Mouse (Mus musculus) spleen, adult 18-20 months (tissue): ENCODE results near the gene Prox2.

Experiments
- DNase-seq, 2 experiments: peaks; one replicate each; pipeline ENCODE4 v3.0.0; 2022; ENCODE audit warnings: mixed read lengths in 2 of 2

The Prox2 gene

GRCm38 (mm10) chr12:85129426-85129978 lies 18.9 kb upstream of the Prox2 start:
- DNase-seq = no peak

GRCm38 (mm10) chr12:85126986-85127603 lies 16.5 kb upstream of the Prox2 start:
- no peak for DNase-seq

DNA sequence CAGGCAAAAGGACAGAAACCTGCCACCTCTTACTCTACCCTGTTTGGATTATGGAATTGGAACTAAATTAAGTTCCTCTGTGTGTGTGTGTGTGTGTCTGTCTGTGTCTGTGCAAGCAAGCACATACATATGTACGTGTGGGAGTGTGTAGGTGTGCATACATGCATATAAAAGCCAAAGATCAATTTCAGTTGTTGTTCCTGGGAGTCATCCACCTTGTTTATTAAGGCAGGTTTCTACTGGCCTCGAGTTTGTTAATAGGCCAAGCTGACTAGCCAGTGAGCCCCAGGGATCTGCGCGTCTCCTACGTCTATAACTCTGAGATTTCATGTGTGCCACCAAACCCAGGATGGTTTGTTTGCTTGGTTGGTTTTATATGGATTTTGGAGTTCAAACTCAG lies 14.2 kb upstream of the Prox2 start:
- no peak for DNase-seq

- DNase-seq = no peak
Measured at GRCm38 (mm10) chr12:85123645-85124044, 13.1 kb upstream of the Prox2 start.

GRCm38 (mm10) chr12:85123108-85123530 lies 12.6 kb upstream of the Prox2 start:
- DNase-seq = peak in 1 of 2 experiments; percentile 27

DNA sequence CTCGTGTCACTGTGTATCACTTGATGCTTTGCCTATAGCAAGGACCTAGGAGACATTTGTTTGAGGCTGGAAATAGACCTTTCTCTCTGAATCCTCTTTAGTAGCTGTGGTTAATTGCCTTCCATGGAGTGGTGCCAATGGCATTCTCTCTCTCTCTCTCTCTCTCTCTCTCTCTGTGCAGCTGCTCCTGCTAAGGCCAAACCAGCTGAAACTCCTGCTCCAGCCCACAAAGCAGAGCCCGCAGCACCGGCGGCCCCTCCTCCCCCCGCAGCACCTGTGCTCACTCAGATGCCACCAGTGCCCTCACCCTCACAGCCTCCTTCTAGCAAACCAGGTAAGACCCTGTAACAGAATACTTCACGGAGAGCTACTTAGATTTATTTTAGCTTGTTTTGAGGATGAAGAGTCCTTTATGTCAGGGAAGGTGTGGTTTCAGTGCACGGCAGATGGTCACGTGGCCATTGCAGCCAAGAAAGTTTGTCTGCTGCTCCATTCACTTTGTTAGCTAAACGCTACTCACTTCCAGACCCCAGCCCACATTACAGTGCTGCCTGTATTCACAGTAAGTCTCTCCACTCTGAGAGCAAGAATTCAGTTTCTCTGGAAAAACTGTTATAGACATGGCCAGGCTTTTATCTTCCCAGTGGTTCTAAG lies 11.4 kb upstream of the Prox2 start:
- no peak for DNase-seq

- no peak for DNase-seq
Measured at GRCm38 (mm10) chr12:85115678-85116077, 5.1 kb upstream of the Prox2 start.

- no peak for DNase-seq
Measured at GRCm38 (mm10) chr12:85113917-85114316, 3.4 kb upstream of the Prox2 start.

GRCm38 (mm10) chr12:85113337-85113736 lies 2.8 kb upstream of the Prox2 start:
- DNase-seq = no peak

GRCm38 (mm10) chr12:85112550-85113251 lies 2.1 kb upstream of the Prox2 start:
- DNase-seq = no peak

GRCm38 (mm10) chr12:85110011-85110697 lies 405 bp downstream of the Prox2 start:
- no peak for DNase-seq

- DNase-seq = no peak
Measured at GRCm38 (mm10) chr12:85109426-85109825, 1.1 kb downstream of the Prox2 start.

GRCm38 (mm10) chr12:85108643-85109042 lies 1.9 kb downstream of the Prox2 start:
- DNase-seq = no peak

DNA sequence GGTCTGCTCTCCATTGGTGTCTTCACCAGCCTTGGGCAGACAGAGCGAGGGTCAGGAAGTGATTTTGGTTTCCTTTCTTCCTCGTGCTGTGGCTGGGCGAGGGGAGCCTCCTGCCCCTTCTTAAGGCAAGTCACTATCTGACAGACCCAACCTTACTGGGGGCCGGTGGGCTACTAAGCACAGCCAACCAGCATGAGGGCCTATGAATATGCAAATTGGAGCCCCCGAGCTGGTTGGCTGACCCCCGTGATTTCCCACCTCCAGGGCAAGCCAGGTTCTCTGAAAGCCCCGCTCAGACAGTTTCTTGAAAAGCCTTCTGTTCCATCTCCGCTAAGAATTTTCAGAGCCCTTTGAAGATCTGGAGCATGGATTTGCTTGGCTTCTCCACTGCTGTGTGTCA lies 4.3 kb downstream of the Prox2 start:
- no peak for DNase-seq

GRCm38 (mm10) chr12:85104789-85105188 lies 5.8 kb downstream of the Prox2 start:
- DNase-seq = no peak

DNA sequence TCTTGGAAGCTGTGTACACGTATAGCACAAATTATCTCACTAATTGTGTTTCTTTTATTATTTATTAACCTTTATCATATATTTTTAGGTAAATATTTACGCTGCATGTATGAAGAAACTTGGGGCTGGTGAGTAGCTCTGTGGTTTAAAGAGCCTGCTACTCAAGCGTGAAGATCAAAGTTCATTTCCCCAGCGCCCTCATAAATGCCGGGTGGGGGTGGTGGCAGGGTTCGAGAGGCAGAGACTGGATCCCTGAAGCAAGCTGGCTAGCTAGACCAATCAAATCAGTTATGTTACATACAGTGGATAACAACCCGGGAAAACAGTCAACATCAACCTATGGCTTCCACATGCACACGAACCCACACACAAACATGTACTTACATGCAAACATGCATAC lies 7.5 kb downstream of the Prox2 start:
- DNase-seq = no peak

GRCm38 (mm10) chr12:85101521-85102106 lies 8.9 kb downstream of the Prox2 start:
- DNase-seq = no peak

GRCm38 (mm10) chr12:85101001-85101400 lies 9.6 kb downstream of the Prox2 start:
- no peak for DNase-seq

- no peak for DNase-seq
Measured at GRCm38 (mm10) chr12:85095859-85096258, 14.7 kb downstream of the Prox2 start.

DNA sequence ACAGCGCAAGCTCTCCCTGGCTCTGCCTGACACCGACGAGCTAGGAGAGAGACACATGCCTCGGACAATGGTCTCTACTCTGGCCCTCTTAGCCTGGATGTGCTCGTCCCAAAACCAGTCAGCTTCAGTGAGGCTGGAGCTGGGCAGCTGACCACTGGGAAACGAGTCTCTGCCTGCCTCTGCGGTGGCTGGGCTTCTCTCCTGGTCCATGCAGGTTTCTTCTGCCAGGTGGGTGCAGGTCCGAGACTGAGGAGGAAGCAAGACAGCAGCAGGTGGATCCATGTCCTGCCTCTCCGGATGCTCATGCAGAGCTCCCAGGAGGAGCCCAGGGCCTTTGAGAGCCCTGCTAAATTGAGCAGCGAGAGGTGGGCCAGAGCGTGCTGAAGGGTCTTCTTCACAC lies 15.4 kb downstream of the Prox2 start:
- no peak for DNase-seq

DNA sequence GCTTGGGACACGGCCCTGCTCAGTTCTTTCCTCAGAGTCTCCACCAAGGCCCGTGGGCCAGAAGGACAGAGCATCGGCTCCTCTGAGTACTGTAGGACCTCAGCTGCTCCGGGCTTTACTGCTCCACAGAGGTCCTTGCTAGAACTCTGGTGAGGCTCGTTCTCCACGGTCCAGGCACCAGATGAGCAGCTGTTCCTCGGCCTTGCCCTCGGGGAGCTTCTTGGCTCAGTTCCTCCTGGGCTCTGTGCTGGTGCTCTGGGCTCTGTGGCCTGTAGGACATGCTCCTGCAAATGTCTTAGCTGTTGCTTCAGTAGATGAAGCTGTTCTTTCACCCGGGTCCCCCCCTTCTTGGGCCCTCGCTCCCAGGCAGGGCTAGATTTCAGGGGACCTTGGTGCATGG lies 15.9 kb downstream of the Prox2 start:
- DNase-seq = no peak

GRCm38 (mm10) chr12:85094010-85094409 lies 16.5 kb downstream of the Prox2 start:
- no peak for DNase-seq

DNA sequence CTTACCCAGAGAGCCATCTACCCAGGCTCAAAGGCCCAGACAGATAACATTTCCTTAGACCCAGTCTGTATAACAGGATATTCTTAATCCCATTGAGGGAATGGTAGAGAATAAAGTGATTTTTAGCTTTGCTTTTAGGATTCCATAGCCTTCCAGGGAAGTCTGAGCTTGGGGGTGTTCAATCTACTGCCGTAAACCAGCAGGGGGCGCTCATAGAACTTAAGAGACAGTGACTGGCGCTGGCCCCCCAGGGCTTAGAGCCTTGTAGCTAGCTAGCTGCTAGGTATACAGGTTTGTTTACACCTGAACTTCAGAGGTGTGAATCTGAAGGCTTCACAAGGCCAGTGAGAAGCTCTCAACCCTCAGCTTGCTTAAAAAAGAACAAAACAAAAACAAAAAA lies 18.3 kb downstream of the Prox2 start:
- DNase-seq = peak; percentile 32 to 73
